Mouse (Mus musculus) CH12.LX (cell line): ENCODE measurements around the gene Grb2. TPM values are rescaled to one million over a fixed set of nuclear protein-coding genes. Genes with fewer than 3 reads are reported as not detected.

ENCODE experiments used
- DNase-seq: peaks from one replicate; pipeline ENCODE4 v3.0.0-alpha.2; 2013; ENCODE audit errors: extremely low read depth
- H3K27ac ChIP-seq: 2 replicates; pipeline ENCODE4 v1.5.1; 2012; ENCODE audit warnings: low read depth, mild to moderate bottlenecking, control low read depth, moderate library complexity; ENCODE audit not compliant: insufficient read depth
- H3K27me3 ChIP-seq: replicated peaks from 2 replicates; pipeline ENCODE3; 2012; ENCODE audit warnings: inconsistent platforms
- H3K36me3 ChIP-seq, 2 experiments: replicated peaks in 1 of 2; 2 replicates each; pipeline versions ENCODE3 to v1.6.1; 2012; ENCODE audit warnings: inconsistent platforms in 1 of 2, low read length in 1 of 2, mild to moderate bottlenecking in 1 of 2, mixed read lengths in 1 of 2, moderate library complexity in 1 of 2; ENCODE audit not compliant: control insufficient read depth in 1 of 2, insufficient read depth in 1 of 2
- H3K4me1 ChIP-seq, 2 experiments: 2 replicates each; pipeline ENCODE4 v1.6.1; 2012; ENCODE audit warnings: inconsistent platforms in 1 of 2, moderate library complexity in 1 of 2; ENCODE audit not compliant: insufficient read depth in 2 of 2, control insufficient read depth in 1 of 2
- H3K4me2 ChIP-seq: 2 replicates; pipeline ENCODE4 v1.6.1; 2012; ENCODE audit warnings: low read depth, mild to moderate bottlenecking, control low read depth; ENCODE audit not compliant: poor library complexity, insufficient read depth, severe bottlenecking
- H3K4me3 ChIP-seq, 3 experiments: fragments of 150-350 bp in 1 of 3; sonication (generic) in 1 of 3; replicated peaks in 1 of 3; 2 replicates each; pipeline versions ENCODE3 to v1.5.1; 2011 to 2012; ENCODE audit warnings: low read depth in 2 of 3, low read length in 2 of 3, mild to moderate bottlenecking in 2 of 3, moderate library complexity in 2 of 3, control low read depth in 1 of 3, improper control_type of control experiment in 1 of 3, inconsistent platforms in 1 of 3, mixed read lengths in 1 of 3; ENCODE audit not compliant: poor library complexity in 1 of 3
- H3K79me2 ChIP-seq: replicated peaks from 2 replicates; pipeline ENCODE4 v1.6.1; 2012; ENCODE audit warnings: mild to moderate bottlenecking, moderate library complexity; ENCODE audit not compliant: control insufficient read depth, poor library complexity, insufficient read depth, severe bottlenecking; ENCODE audit errors: extremely low read depth
- H3K9ac ChIP-seq: 2 replicates; pipeline ENCODE4 v1.6.1; 2012; ENCODE audit warnings: low read depth, mild to moderate bottlenecking, control low read depth, moderate library complexity; ENCODE audit not compliant: insufficient read depth
- H3K9me3 ChIP-seq: replicated peaks from 2 replicates; pipeline ENCODE3; 2012; ENCODE audit warnings: low read length, inconsistent platforms, mixed read lengths
- BHLHE40 ChIP-seq: IDR thresholded peaks from 2 replicates; pipeline ENCODE4 v1.6.1; 2011; ENCODE audit warnings: mild to moderate bottlenecking, low read depth, low read length, improper control_type of control experiment
- CHD1 ChIP-seq: IDR thresholded peaks from 2 replicates; pipeline ENCODE4 v1.6.1; 2012; ENCODE audit warnings: low read depth, low read length, improper control_type of control experiment, inconsistent platforms
- CTCF ChIP-seq, 2 experiments: IDR thresholded peaks in 1 of 2; conservative IDR thresholded peaks in 1 of 2; 2 replicates each; pipeline ENCODE4 v1.5.1; 2011 to 2012; ENCODE audit warnings: low read depth in 2 of 2, low read length in 2 of 2, improper control_type of control experiment in 1 of 2, inconsistent platforms in 1 of 2, mild to moderate bottlenecking in 1 of 2, moderate library complexity in 1 of 2
- E2F4 ChIP-seq: IDR thresholded peaks from 2 replicates; pipeline ENCODE4 v1.6.1; 2011; ENCODE audit warnings: low read depth, low read length, improper control_type of control experiment; ENCODE audit not compliant: insufficient replicate concordance
- ELF1 ChIP-seq: IDR thresholded peaks from 2 replicates; pipeline ENCODE4 v1.6.1; 2014; ENCODE audit warnings: low read depth, mild to moderate bottlenecking, inconsistent platforms, low read length, improper control_type of control experiment
- ETS1 ChIP-seq: conservative IDR thresholded peaks from 2 replicates; pipeline ENCODE4 v1.6.1; 2012; ENCODE audit warnings: low read depth, mild to moderate bottlenecking, inconsistent platforms, low read length, improper control_type of control experiment, moderate library complexity
- HCFC1 ChIP-seq: IDR thresholded peaks from 2 replicates; pipeline ENCODE4 v1.6.1; 2012; ENCODE audit warnings: low read depth, mild to moderate bottlenecking, inconsistent platforms, low read length, improper control_type of control experiment
- IRF4 ChIP-seq: IDR thresholded peaks from 2 replicates; pipeline ENCODE4 v1.6.1; 2014; ENCODE audit warnings: low read depth, mild to moderate bottlenecking, inconsistent platforms, low read length, improper control_type of control experiment
- JUND ChIP-seq: conservative IDR thresholded peaks from 2 replicates; pipeline ENCODE4 v1.6.1; 2011; ENCODE audit warnings: low read depth, low read length, improper control_type of control experiment
- KAT2A ChIP-seq: IDR thresholded peaks from 2 replicates; pipeline ENCODE4 v1.6.1; 2012; ENCODE audit warnings: low read length, improper control_type of control experiment, inconsistent platforms; ENCODE audit not compliant: insufficient replicate concordance
- MAFK ChIP-seq: IDR thresholded peaks from 2 replicates; pipeline ENCODE4 v1.6.1; 2011; ENCODE audit warnings: low read length, improper control_type of control experiment; ENCODE audit not compliant: insufficient replicate concordance
- MAX ChIP-seq: IDR thresholded peaks from 2 replicates; pipeline ENCODE4 v1.6.1; 2011; ENCODE audit warnings: low read length, improper control_type of control experiment
- MEF2A ChIP-seq: IDR thresholded peaks from 2 replicates; pipeline ENCODE4 v1.6.1; 2014; ENCODE audit warnings: low read depth, mild to moderate bottlenecking, inconsistent platforms, low read length, improper control_type of control experiment, borderline replicate concordance
- MXI1 ChIP-seq: IDR thresholded peaks from 2 replicates; pipeline ENCODE4 v1.6.1; 2011; ENCODE audit warnings: mild to moderate bottlenecking, low read depth, low read length, improper control_type of control experiment
- MYC ChIP-seq: IDR thresholded peaks from 2 replicates; pipeline ENCODE4 v1.6.1; 2011; ENCODE audit warnings: low read depth, mild to moderate bottlenecking, improper control_type of control experiment, low read length
- NELFE ChIP-seq: IDR thresholded peaks from 2 replicates; pipeline ENCODE4 v1.6.1; 2011; ENCODE audit warnings: low read depth, low read length, improper control_type of control experiment
- NRF1 ChIP-seq: IDR thresholded peaks from 2 replicates; pipeline ENCODE4 v1.6.1; 2014; ENCODE audit warnings: low read depth, mild to moderate bottlenecking, inconsistent platforms, low read length, improper control_type of control experiment, moderate library complexity
- PAX5 ChIP-seq: IDR thresholded peaks from 2 replicates; pipeline ENCODE4 v1.6.1; 2012; ENCODE audit warnings: low read length, inconsistent platforms, mixed read lengths
- POLR2A ChIP-seq: IDR thresholded peaks from 2 replicates; pipeline ENCODE4 v1.6.1; 2011; ENCODE audit warnings: low read depth, mild to moderate bottlenecking, improper control_type of control experiment, low read length
- POLR2AphosphoS2 ChIP-seq: IDR thresholded peaks from 2 replicates; pipeline ENCODE4 v1.6.1; 2011; ENCODE audit warnings: low read depth, low read length, improper control_type of control experiment
- RAD21 ChIP-seq: IDR thresholded peaks from 2 replicates; pipeline ENCODE4 v1.6.1; 2011; ENCODE audit warnings: low read depth, mild to moderate bottlenecking, low read length, improper control_type of control experiment, moderate library complexity
- SMC3 ChIP-seq: IDR thresholded peaks from 2 replicates; pipeline ENCODE4 v1.6.1; 2011; ENCODE audit warnings: low read depth, low read length, improper control_type of control experiment
- TBP ChIP-seq: conservative IDR thresholded peaks from 2 replicates; pipeline ENCODE4 v1.6.1; 2011; ENCODE audit warnings: low read depth, low read length, improper control_type of control experiment
- TCF12 ChIP-seq: IDR thresholded peaks from 2 replicates; pipeline ENCODE4 v1.6.1; 2014; ENCODE audit warnings: low read depth, mild to moderate bottlenecking, inconsistent platforms, low read length, improper control_type of control experiment
- UBTF ChIP-seq: IDR thresholded peaks from 2 replicates; pipeline ENCODE4 v1.6.1; 2012; ENCODE audit warnings: low read depth, mild to moderate bottlenecking, inconsistent platforms, low read length, improper control_type of control experiment, moderate library complexity
- USF1 ChIP-seq: IDR thresholded peaks from 2 replicates; pipeline ENCODE4 v1.6.1; 2014; ENCODE audit warnings: low read depth, mild to moderate bottlenecking, inconsistent platforms, low read length, improper control_type of control experiment
- ZC3H11A ChIP-seq: IDR thresholded peaks from 2 replicates; pipeline ENCODE4 v1.6.1; 2012; ENCODE audit warnings: low read depth, mild to moderate bottlenecking, inconsistent platforms, low read length, improper control_type of control experiment
- ZKSCAN1 ChIP-seq: IDR thresholded peaks from 2 replicates; pipeline ENCODE4 v1.6.1; 2012; ENCODE audit warnings: low read depth, inconsistent platforms, low read length, improper control_type of control experiment, borderline replicate concordance
- ZMIZ1 ChIP-seq: IDR thresholded peaks from 2 replicates; pipeline ENCODE4 v1.6.1; 2012; ENCODE audit warnings: low read depth, mild to moderate bottlenecking, inconsistent platforms, low read length, improper control_type of control experiment
- ZNF384 ChIP-seq: IDR thresholded peaks from 2 replicates; pipeline ENCODE4 v1.6.1; 2012; ENCODE audit warnings: low read depth, low read length, improper control_type of control experiment, inconsistent platforms
- dilution Hi-C: fragments of 300-500 bp; cut with MboI; formaldehyde crosslinking; loops from 2 replicates; pipeline ENCODE4 v1.14.3; 2020; ENCODE audit warnings: low sequenced_read_pairs; ENCODE audit not compliant: extremely low pct_unique_long_range_greater_than_20kb, extremely low pct_ligation_motif_present
- in situ Hi-C: fragments of 300-500 bp; cut with MboI; formaldehyde crosslinking; loops from 3 replicates; pipeline ENCODE4 v1.14.3; 2019; ENCODE audit warnings: low sequenced_read_pairs, low pct_ligation_motif_present, low pct_unique_long_range_greater_than_20kb, mixed read lengths
- polyA plus RNA-seq: library from polyadenylated mRNA; unstranded; fragments of >175 nt; gene quantifications from 2 replicates; pipeline ENCODE4 v1.2.1, GENCODE M21; 2012; ENCODE audit warnings: low read depth; ENCODE audit not compliant: insufficient read length
- total RNA-seq, 2 experiments: library from RNA; depleted of rRNA; stranded (reverse); fragments of 300-350 nt in 1 of 2; fragments of >200 nt in 1 of 2; gene quantifications; 2 replicates each; pipeline ENCODE4 v1.2.3; 2012 to 2014

Grb2 gene
- total and polyA plus RNA-seq, 3 experiments: 63.6 to 241 (median 117) TPM

GRCm38 (mm10) chr11:115635041-115635440 is 73.4 kb downstream of the Grb2 start:
- Histone ChIP-seq H3K27ac (peak overlapping the region; percentile 97), H3K4me3 (no peak overlapping the region), H3K9ac (no peak overlapping the region), H3K4me1 (peaks cover 45 to 80% of the 10 kb centered on the region in 2 experiments), H3K27me3 (no peaks in the 10 kb centered on the region), H3K79me2 (no peaks in the 10 kb centered on the region), H3K36me3 (no peaks in the 10 kb centered on the region), H3K9me3 (no peaks in the 10 kb centered on the region), H3K4me2 (no peak overlapping the region)
- TF ChIP-seq ZMIZ1 (no peak), NRF1 (no peak), RAD21 (peak; percentile 1; the same call in 1 of the 2 replicates), NELFE (no peak), CTCF (conservative IDR thresholded peaks at IDR 0.05 in 1 of 2, IDR thresholded peaks at IDR 0.05 in 1 of 2; ENCODE audit: low read depth in 2 of 2, low read length in 2 of 2) (peak in 1 of 2 experiments; percentile 27; a peak in 1 of 4 replicates), SMC3 (no peak), IRF4 (no peak), TCF12 (no peak), HCFC1 (no peak), UBTF (no peak), BHLHE40 (no peak), POLR2A (no peak)
- dilution Hi-C loops (no loop called here), in situ Hi-C loops (loop anchor here (25.0 kb wide), 1 partner anchor 777 kb away; the partner anchor contains the start of gene Rnf157)
- DNase-seq: no peak

GRCm38 (mm10) chr11:115634109-115634508 is 74.3 kb downstream of the Grb2 start:
- peak overlapping the region in 1 of 3 experiments; percentile 12 for H3K4me3 ChIP-seq
- H3K4me1 ChIP-seq: peaks cover 40 to 79% of the 10 kb centered on the region in 2 experiments
- peak overlapping the region; percentile 30; the same call in 1 of the 2 replicates for H3K9ac ChIP-seq
- H3K36me3 ChIP-seq: no peaks in the 10 kb centered on the region
- H3K27me3 ChIP-seq: no peaks in the 10 kb centered on the region
- DNase-seq: no peak
- dilution Hi-C loops: no loop called here
- H3K79me2 ChIP-seq: no peaks in the 10 kb centered on the region
- H3K27ac ChIP-seq: peak overlapping the region; percentile 97
- in situ Hi-C loops: loop anchor here (25.0 kb wide), 1 partner anchor 778 kb away; the partner anchor contains the start of gene Rnf157
- H3K4me2 ChIP-seq: no peak overlapping the region
- no peaks in the 10 kb centered on the region for H3K9me3 ChIP-seq
- TF ChIP-seq MEF2A (no peak), USF1 (peak; percentile 71), UBTF (peak; percentile 38; the same call in 1 of the 2 replicates), MYC (0 out of 2 replicates have a peak, but pooled peaks have one; percentile 38), NELFE (no peak), TCF12 (no peak; the same call in 1 of the 2 replicates), ELF1 (peak; percentile 53; the same call in 1 of the 2 replicates), MAFK (no peak), E2F4 (no peak), JUND (no peak), CHD1 (no peak), SMC3 (no peak), MAX (peak; percentile 69; the same call in 1 of the 2 replicates), ZMIZ1 (no peak), TBP (0 out of 2 replicates have a peak, but pooled peaks have one; percentile 19), ZKSCAN1 (no peak), CTCF (conservative IDR thresholded peaks at IDR 0.05 in 1 of 2, IDR thresholded peaks at IDR 0.05 in 1 of 2; ENCODE audit: low read depth in 2 of 2, low read length in 2 of 2) (no peak), ETS1 (peak; percentile 66), ZC3H11A (no peak), KAT2A (no peak), PAX5 (no peak), MXI1 (peak; percentile 43; the same call in 1 of the 2 replicates), ZNF384 (no peak), RAD21 (no peak), POLR2AphosphoS2 (no peak), IRF4 (peak; percentile 68), POLR2A (no peak), BHLHE40 (peak; percentile 41; the same call in 1 of the 2 replicates)
